Mouse (Mus musculus): ENCODE measurements around the gene Tnfsf10. TPM values are rescaled to one million over a fixed set of nuclear protein-coding genes. Genes with fewer than 3 reads are reported as not detected.
A peak's percentile ranks its signal among the peaks of the same experiment; 100 is the strongest.

Tnfsf10 gene
- polyA plus RNA-seq, 1 experiment: 12.8 TPM

GRCm38 (mm10) chr3:27322591-27322990 lies 5.8 kb downstream of the Tnfsf10 start:
- Histone ChIP-seq H3K27ac (ENCODE audit: insufficient read depth, low read depth, low read length) (peak overlapping the region; percentile 96), H3K4me1 (ENCODE audit: control insufficient read depth, insufficient read depth, low read length) (peaks cover 41% of the 10 kb centered on the region), H3K36me3 (ENCODE audit: control insufficient read depth, insufficient read depth, low read length) (peaks cover 6% of the 10 kb centered on the region; the same call in 1 of the 2 replicates), H3K27me3 (replicated peaks; ENCODE audit: control insufficient read depth, insufficient read depth, low read length) (no peaks in the 10 kb centered on the region), H3K4me3 (ENCODE audit: insufficient read depth, low read depth, low read length) (no peak overlapping the region)
- WGBS: 65% methylated on average over 9 of the region's 9 CpGs
- no peak for DNase-seq
- no peak for TF ChIP-seq CTCF (conservative IDR thresholded peaks at IDR 0.05; ENCODE audit: insufficient read depth, insufficient read length, low read depth, low read length)
- TF ChIP-seq POLR2A (IDR thresholded peaks at IDR 0.05; ENCODE audit: low read depth, low read length): no peak

GRCm38 (mm10) chr3:27323551-27323950 lies 6.7 kb downstream of the Tnfsf10 start:
- peak; percentile 87 for DNase-seq
- no peaks in the 10 kb centered on the region for H3K27me3 ChIP-seq (replicated peaks; ENCODE audit: control insufficient read depth, insufficient read depth, low read length)
- H3K4me3 ChIP-seq (ENCODE audit: insufficient read depth, low read depth, low read length): no peak overlapping the region
- TF ChIP-seq CTCF (conservative IDR thresholded peaks at IDR 0.05; ENCODE audit: insufficient read depth, insufficient read length, low read depth, low read length) (no peak), POLR2A (IDR thresholded peaks at IDR 0.05; ENCODE audit: low read depth, low read length) (no peak)
- peaks cover 41% of the 10 kb centered on the region for H3K4me1 ChIP-seq (ENCODE audit: control insufficient read depth, insufficient read depth, low read length)
- H3K27ac ChIP-seq (ENCODE audit: insufficient read depth, low read depth, low read length): peak overlapping the region; percentile 96
- H3K36me3 ChIP-seq (ENCODE audit: control insufficient read depth, insufficient read depth, low read length): peaks cover 6% of the 10 kb centered on the region; the same call in 1 of the 2 replicates
- WGBS: 20% methylated on average over 5 of the region's 5 CpGs

GRCm38 (mm10) chr3:27326633-27327191 lies 9.9 kb downstream of the Tnfsf10 start:
- WGBS: 38% methylated on average over 4 of the region's 4 CpGs
- peaks cover 6% of the 10 kb centered on the region; the same call in 1 of the 2 replicates for H3K36me3 ChIP-seq (ENCODE audit: control insufficient read depth, insufficient read depth, low read length)
- TF ChIP-seq CTCF (conservative IDR thresholded peaks at IDR 0.05; ENCODE audit: insufficient read depth, insufficient read length, low read depth, low read length) (no peak), POLR2A (IDR thresholded peaks at IDR 0.05; ENCODE audit: low read depth, low read length) (no peak)
- peak; percentile 89 for DNase-seq
- H3K4me1 ChIP-seq (ENCODE audit: control insufficient read depth, insufficient read depth, low read length): peaks cover 36% of the 10 kb centered on the region
- H3K4me3 ChIP-seq (ENCODE audit: insufficient read depth, low read depth, low read length): no peak overlapping the region
- peak overlapping the region; percentile 78 for H3K27ac ChIP-seq (ENCODE audit: insufficient read depth, low read depth, low read length)
- no peaks in the 10 kb centered on the region for H3K27me3 ChIP-seq (replicated peaks; ENCODE audit: control insufficient read depth, insufficient read depth, low read length)

GRCm38 (mm10) chr3:27330706-27331105 lies 13.9 kb downstream of the Tnfsf10 start:
- H3K27ac ChIP-seq (ENCODE audit: insufficient read depth, low read depth, low read length): no peak overlapping the region
- peaks cover 10% of the 10 kb centered on the region for H3K4me1 ChIP-seq (ENCODE audit: control insufficient read depth, insufficient read depth, low read length)
- H3K4me3 ChIP-seq (ENCODE audit: insufficient read depth, low read depth, low read length): no peak overlapping the region
- TF ChIP-seq CTCF (conservative IDR thresholded peaks at IDR 0.05; ENCODE audit: insufficient read depth, insufficient read length, low read depth, low read length): no peak
- TF ChIP-seq POLR2A (IDR thresholded peaks at IDR 0.05; ENCODE audit: low read depth, low read length): no peak
- no peaks in the 10 kb centered on the region for H3K27me3 ChIP-seq (replicated peaks; ENCODE audit: control insufficient read depth, insufficient read depth, low read length)
- 89% methylated on average over 5 of the region's 5 CpGs for WGBS
- no peak for DNase-seq
- H3K36me3 ChIP-seq (ENCODE audit: control insufficient read depth, insufficient read depth, low read length): peaks cover 6% of the 10 kb centered on the region; the same call in 1 of the 2 replicates

GRCm38 (mm10) chr3:27338437-27338836 lies 21.6 kb downstream of the Tnfsf10 start:
- Histone ChIP-seq H3K27ac (ENCODE audit: insufficient read depth, low read depth, low read length) (no peak overlapping the region; the same call in 1 of the 2 replicates), H3K27me3 (replicated peaks; ENCODE audit: control insufficient read depth, insufficient read depth, low read length) (no peaks in the 10 kb centered on the region), H3K36me3 (ENCODE audit: control insufficient read depth, insufficient read depth, low read length) (no peaks in the 10 kb centered on the region), H3K4me1 (ENCODE audit: control insufficient read depth, insufficient read depth, low read length) (peaks cover 5% of the 10 kb centered on the region; the same call in 1 of the 2 replicates), H3K4me3 (ENCODE audit: insufficient read depth, low read depth, low read length) (no peak overlapping the region)
- TF ChIP-seq POLR2A (IDR thresholded peaks at IDR 0.05; ENCODE audit: low read depth, low read length) (no peak), CTCF (conservative IDR thresholded peaks at IDR 0.05; ENCODE audit: insufficient read depth, insufficient read length, low read depth, low read length) (no peak)
- peak; percentile 76 for DNase-seq
- 33% methylated on average over 6 of the region's 6 CpGs for WGBS

GRCm38 (mm10) chr3:27338887-27339286 lies 22.1 kb downstream of the Tnfsf10 start:
- peak; percentile 64 for DNase-seq
- Histone ChIP-seq H3K36me3 (ENCODE audit: control insufficient read depth, insufficient read depth, low read length) (no peaks in the 10 kb centered on the region), H3K4me1 (ENCODE audit: control insufficient read depth, insufficient read depth, low read length) (peaks cover 5% of the 10 kb centered on the region; the same call in 1 of the 2 replicates), H3K27ac (ENCODE audit: insufficient read depth, low read depth, low read length) (no peak overlapping the region), H3K27me3 (replicated peaks; ENCODE audit: control insufficient read depth, insufficient read depth, low read length) (no peaks in the 10 kb centered on the region), H3K4me3 (ENCODE audit: insufficient read depth, low read depth, low read length) (no peak overlapping the region)
- WGBS: 54% methylated on average over 3 of the region's 3 CpGs
- no peak for TF ChIP-seq POLR2A (IDR thresholded peaks at IDR 0.05; ENCODE audit: low read depth, low read length)
- TF ChIP-seq CTCF (conservative IDR thresholded peaks at IDR 0.05; ENCODE audit: insufficient read depth, insufficient read length, low read depth, low read length): no peak

GRCm38 (mm10) chr3:27340757-27341156 lies 23.9 kb downstream of the Tnfsf10 start:
- TF ChIP-seq CTCF (conservative IDR thresholded peaks at IDR 0.05; ENCODE audit: insufficient read depth, insufficient read length, low read depth, low read length) (no peak), POLR2A (IDR thresholded peaks at IDR 0.05; ENCODE audit: low read depth, low read length) (no peak)
- no peaks in the 10 kb centered on the region for H3K36me3 ChIP-seq (ENCODE audit: control insufficient read depth, insufficient read depth, low read length)
- WGBS: 96% methylated on average over 5 of the region's 5 CpGs
- H3K27ac ChIP-seq (ENCODE audit: insufficient read depth, low read depth, low read length): no peak overlapping the region
- peaks cover 5% of the 10 kb centered on the region; the same call in 1 of the 2 replicates for H3K4me1 ChIP-seq (ENCODE audit: control insufficient read depth, insufficient read depth, low read length)
- DNase-seq: no peak
- no peak overlapping the region for H3K4me3 ChIP-seq (ENCODE audit: insufficient read depth, low read depth, low read length)
- no peaks in the 10 kb centered on the region for H3K27me3 ChIP-seq (replicated peaks; ENCODE audit: control insufficient read depth, insufficient read depth, low read length)

All from kidney, adult 2 months (tissue).